Mouse (Mus musculus) heart, adult 11 months (tissue): ENCODE results near the gene Ppp1r15b.

Experiments
- DNase-seq: peaks from one replicate; pipeline ENCODE4 v3.0.0; 2022

The Ppp1r15b gene

DNA sequence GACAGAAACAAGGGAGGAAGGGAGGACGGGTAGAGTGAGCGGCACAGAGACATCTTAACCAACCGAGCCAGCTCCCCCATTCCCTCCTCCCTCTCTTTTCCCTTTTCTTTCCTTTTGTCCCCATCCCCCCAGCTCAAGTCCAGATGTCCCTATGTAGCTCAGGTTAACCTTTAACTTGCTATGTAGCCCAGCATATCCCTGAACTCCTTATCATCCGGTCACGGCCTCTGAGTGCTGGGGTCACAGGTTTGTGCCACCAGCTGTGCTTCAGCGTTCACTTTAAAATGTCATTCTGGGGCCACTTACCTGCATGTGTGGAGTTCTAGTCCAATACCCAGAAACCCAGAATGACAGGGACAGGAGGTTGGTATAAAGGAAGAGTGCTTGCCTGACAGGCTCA lies 6.8 kb upstream of the Ppp1r15b start:
- DNase-seq = no peak

- DNase-seq = no peak
Observed at GRCm38 (mm10) chr1:133125640-133126364, 5.1 kb upstream of the Ppp1r15b start.

DNA sequence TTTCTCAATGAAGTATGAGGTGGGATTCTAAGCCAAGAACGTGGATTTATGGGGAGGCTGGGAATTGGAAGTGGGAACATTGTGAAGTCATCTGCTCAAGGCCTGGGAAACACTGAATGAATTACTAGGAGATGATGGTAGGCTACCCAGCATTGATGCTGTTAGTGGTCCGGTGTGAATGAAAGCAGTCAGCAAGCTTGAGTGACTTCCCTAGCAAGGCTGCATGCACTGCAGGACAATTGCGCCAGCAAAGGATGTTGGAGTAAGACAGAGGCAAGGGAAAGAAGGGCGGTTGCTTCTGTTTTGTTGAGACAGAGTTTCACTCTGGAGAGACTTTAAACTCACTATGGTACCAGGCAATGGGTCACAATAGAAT lies 4.6 kb upstream of the Ppp1r15b start:
- no peak for DNase-seq

GRCm38 (mm10) chr1:133127328-133127727 lies 3.6 kb upstream of the Ppp1r15b start:
- DNase-seq = no peak

- no peak for DNase-seq
Observed at GRCm38 (mm10) chr1:133129471-133130221, 1.3 kb upstream of the Ppp1r15b start.

GRCm38 (mm10) chr1:133131561-133131905 lies 590 bp downstream of the Ppp1r15b start:
- DNase-seq = no peak

DNA sequence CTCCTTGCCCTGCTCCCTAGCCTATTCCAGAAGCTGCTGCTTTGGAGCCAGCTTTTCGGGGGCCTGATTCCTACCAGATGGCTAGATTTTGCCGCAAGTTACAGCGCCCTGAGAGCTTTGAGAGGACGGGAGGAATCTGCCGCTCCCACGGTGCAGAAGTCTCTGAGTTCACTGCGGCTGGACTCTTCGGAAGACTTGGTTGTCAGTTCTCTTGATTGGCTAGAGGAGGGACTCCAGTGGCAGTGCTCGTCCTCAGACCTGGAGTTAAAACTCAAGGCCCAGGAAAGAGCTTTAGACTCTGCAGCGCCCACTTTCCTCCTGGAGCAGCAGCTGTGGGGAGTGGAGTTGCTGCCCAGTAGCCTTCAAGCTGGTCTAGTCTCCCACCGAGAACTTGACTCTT lies 993 bp downstream of the Ppp1r15b start:
- peak; percentile 93 for DNase-seq

DNA sequence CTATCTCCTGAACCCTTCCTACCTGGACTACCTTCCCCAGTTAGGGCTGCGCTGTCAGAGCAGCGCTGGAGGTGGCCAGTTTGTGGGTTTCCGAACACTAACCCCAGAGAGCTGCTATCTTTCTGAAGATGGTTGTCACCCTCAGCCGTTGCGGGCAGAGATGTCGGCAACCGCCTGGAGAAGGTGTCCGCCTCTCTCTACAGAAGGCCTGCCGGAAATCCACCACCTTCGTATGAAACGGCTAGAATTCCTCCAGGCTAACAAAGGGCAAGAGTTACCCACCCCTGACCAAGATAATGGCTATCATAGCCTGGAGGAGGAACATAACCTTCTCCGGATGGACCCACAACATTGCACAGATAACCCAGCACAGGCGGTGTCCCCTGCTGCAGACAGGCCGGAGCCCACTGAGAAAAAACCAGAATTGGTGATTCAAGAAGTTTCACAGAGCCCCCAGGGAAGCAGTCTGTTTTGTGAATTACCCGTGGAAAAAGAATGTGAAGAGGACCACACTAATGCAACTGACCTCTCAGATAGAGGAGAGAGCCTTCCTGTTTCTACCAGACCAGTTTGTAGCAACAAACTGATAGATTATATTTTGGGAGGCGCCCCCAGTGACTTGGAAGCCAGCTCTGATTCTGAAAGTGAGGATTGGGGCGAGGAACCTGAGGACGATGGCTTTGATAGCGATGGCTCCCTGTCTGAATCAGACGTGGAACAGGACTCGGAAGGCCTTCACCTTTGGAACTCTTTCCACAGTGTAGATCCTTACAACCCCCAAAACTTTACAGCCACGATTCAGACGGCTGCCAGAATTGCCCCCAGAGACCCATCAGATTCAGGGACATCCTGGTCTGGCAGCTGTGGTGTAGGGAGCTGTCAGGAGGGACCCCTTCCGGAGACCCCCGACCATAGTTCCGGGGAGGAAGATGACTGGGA lies 1.7 kb downstream of the Ppp1r15b start:
- DNase-seq = peak; percentile 93

DNA sequence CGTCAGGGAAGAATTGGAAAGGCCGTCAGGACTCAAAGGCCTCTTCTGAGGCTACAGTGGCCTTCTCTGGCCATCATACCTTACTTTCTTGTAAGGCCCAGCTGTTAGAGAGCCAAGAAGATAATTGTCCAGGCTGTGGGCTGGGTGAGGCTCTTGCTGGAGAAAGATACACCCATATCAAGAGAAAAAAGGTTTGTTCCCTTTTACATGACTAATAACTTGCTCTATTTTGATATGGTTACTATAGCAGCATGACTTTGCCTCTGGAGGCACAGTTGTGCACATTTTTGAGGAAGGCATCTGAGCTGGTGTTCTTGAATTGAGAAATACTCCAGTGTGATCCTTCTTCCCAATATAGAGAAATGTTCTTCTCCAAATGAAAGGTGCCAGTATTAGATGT lies 2.5 kb downstream of the Ppp1r15b start:
- peak; percentile 91 for DNase-seq

- DNase-seq = peak; percentile 93
Observed at GRCm38 (mm10) chr1:133134071-133134470, 3.1 kb downstream of the Ppp1r15b start.

- DNase-seq = no peak
Observed at GRCm38 (mm10) chr1:133134881-133135280, 3.9 kb downstream of the Ppp1r15b start.

GRCm38 (mm10) chr1:133135808-133136207 lies 4.9 kb downstream of the Ppp1r15b start:
- DNase-seq = peak; percentile 90

GRCm38 (mm10) chr1:133138401-133138800 lies 7.5 kb downstream of the Ppp1r15b start:
- DNase-seq = no peak

- peak; percentile 90 for DNase-seq
Observed at GRCm38 (mm10) chr1:133146014-133147009, 15.4 kb downstream of the Ppp1r15b start.

- no peak for DNase-seq
Observed at GRCm38 (mm10) chr1:133147324-133147723, 16.4 kb downstream of the Ppp1r15b start.

DNA sequence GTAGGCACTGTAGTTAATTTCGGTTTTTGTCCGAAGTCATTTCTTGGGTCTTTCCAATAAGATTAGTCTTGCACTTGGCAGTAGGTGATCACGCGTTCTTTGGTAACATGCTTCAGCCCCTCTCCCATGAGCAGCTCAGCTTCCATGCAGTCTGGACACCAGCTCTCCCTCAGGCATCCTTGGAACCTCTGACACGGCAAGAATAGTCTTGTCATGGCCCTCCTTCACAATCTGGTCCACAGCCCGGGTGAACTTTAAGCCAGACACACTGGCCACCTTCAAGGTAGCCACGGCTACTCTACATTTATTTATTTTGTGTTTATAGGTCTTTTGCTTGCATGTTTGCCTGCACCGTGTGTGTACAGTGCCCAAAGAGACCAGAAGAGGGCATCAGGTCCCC lies 17.2 kb downstream of the Ppp1r15b start:
- DNase-seq = no peak

DNA sequence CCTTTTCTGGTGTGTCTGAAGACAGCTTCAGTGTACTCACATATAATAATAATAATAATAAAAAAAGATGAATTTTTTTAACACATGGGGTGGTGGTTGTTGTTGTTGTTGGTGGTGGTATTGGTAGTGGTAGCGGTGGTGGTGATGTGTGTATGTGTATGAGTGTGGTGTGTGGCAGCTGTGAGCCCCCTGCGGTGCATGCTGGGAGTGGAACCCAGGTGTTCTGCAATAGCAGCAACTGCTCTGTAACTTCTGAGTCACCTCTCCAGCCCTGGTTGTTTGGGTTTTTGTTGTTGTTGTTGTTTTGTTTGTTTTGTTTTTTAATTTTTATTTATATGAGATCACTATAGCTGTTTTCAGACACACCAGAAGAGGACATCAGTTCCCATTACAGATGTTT lies 19.6 kb downstream of the Ppp1r15b start:
- DNase-seq = no peak

- no peak for DNase-seq
Observed at GRCm38 (mm10) chr1:133152213-133152612, 21.3 kb downstream of the Ppp1r15b start.

- DNase-seq = no peak
Observed at GRCm38 (mm10) chr1:133155270-133155669, 24.3 kb downstream of the Ppp1r15b start.

- DNase-seq = no peak
Observed at GRCm38 (mm10) chr1:133159128-133159564, 28.2 kb downstream of the Ppp1r15b start.

DNA sequence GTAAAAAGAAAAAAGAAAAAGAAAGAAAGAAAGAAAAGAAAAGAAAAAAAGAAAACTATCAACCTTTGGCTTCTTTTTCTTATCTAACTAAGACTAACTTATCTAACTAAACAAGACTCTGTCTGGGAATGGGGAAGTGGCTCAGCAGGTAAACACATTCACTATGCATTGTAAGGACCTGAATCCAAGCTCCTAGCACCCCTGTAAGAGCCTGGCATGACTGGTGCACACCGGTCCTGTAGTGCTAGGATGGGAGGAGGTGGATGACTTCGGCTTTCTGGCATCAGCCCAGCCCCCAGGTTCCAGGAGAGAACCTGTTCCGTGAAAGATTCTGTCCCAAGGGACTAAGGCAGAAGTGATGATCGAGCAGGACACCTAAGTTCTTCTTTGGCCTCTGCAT lies 30.6 kb downstream of the Ppp1r15b start:
- no peak for DNase-seq

- no peak for DNase-seq
Observed at GRCm38 (mm10) chr1:133162046-133162445, 31.1 kb downstream of the Ppp1r15b start.
